Mouse (Mus musculus): ENCODE data around the gene Il7r.
A peak's percentile ranks its signal among the peaks of the same experiment; 100 is the strongest.
"Not testable (repeated sequence)": the region's sequence is repeated elsewhere in the genome, so short reads cannot be mapped to it uniquely, and the experiment has no call there.

The Il7r gene

GRCm38 (mm10) chr15:9530076-9530475, at the start of gene Il7r:
Gene Il7r, minus strand, starts transcription at chr15:9530176.
- ATAC-seq (ENCODE audit: low TSS enrichment), result no peak

- ATAC-seq (ENCODE audit: low TSS enrichment), result no peak
These were observed 47.3 kb upstream of the Il7r start for GRCm38 (mm10) chr15:9577303-9577702.

DNA sequence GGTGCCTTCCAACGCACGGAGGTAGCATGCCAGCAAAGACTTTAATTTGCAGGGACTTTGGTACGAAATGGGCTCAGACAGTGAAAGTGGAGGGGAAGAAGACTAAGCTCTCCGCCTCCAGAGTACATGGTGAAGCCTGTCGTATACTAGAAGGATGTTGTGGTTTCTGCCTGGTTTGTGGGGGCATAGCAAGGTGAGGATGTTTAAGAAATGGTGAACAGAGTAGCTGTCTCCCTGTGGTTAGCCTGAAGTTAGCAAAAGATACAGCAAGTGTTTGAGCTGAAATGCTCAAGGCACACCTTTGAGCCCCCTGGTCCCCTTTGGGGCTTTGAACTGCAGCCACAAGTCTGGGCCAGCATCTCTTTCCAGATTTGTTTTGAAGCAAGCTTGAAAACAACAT, 44.8 kb upstream of the Il7r start:
- ATAC-seq (ENCODE audit: low TSS enrichment), result peak; percentile 34; the same call in 1 of the 2 replicates

DNA sequence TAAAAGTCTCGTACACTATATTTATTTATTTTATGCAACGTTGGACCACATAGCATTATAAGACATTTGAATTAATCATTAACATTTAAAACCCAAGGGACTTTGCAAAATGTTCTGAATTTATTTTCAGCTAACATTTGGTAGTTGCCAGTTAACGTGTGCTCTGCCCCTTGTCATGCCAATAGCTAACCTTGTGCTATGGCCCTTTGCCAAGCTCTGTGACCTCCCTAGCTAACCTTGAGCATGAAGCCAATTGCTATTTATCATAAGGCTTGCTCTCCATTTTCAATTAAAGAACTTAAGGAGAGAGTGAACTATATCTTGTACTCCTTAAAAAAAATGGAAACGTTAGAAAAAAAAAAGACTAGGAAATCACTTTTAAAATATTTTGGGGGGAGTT, 43.4 kb upstream of the Il7r start:
- ATAC-seq (ENCODE audit: low TSS enrichment), result no peak

- ATAC-seq (ENCODE audit: low TSS enrichment), result no peak
These were observed 42.7 kb upstream of the Il7r start for GRCm38 (mm10) chr15:9572664-9573063.

GRCm38 (mm10) chr15:9571896-9572295, 41.9 kb upstream of the Il7r start:
- no peak for ATAC-seq (ENCODE audit: low TSS enrichment)

- ATAC-seq (ENCODE audit: low TSS enrichment), result no peak
These were observed 37.3 kb upstream of the Il7r start for GRCm38 (mm10) chr15:9567316-9567715.

DNA sequence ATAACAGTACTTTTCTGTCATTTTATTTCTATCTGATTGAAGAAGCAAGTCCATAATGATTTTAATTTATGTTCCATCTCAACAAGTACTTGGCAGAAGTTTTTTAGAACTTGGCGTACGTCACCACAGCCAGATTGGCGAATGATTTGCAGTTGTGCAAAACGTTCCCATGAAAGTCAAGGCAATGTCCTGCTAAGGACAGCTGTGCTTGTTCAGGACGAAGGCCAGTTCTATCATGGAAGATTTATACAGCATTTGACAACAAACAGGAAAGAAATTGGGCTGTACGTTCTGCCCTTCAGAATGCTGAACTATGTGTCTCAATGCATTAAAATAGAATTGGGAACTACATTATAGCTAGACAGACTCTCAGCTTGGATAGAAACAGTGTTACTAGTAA, 35.4 kb upstream of the Il7r start:
- ATAC-seq (ENCODE audit: low TSS enrichment), result no peak

- no peak for ATAC-seq (ENCODE audit: low TSS enrichment)
These were observed 34.2 kb upstream of the Il7r start for GRCm38 (mm10) chr15:9564156-9564555.

DNA sequence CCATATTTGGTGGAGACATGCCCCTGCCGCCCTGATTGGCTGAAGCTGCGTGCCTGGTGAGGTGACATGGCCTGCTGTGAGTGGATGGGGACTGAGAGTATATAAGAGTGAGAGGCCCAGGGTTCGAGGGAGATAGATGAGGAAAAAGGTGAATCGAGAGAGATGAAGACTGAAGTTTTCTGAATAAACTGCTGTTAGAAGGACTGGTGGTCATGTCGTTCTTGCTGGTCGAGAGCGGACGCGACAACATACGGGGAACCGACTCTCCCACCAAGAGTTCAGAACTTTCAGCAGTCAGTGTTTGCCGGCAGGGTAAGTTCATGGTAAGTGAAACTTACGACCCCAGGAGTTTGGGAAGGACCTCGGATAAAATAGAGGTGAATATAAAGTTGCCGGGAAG, 27.3 kb upstream of the Il7r start:
- not testable (repeated sequence) for ATAC-seq (ENCODE audit: low TSS enrichment)

DNA sequence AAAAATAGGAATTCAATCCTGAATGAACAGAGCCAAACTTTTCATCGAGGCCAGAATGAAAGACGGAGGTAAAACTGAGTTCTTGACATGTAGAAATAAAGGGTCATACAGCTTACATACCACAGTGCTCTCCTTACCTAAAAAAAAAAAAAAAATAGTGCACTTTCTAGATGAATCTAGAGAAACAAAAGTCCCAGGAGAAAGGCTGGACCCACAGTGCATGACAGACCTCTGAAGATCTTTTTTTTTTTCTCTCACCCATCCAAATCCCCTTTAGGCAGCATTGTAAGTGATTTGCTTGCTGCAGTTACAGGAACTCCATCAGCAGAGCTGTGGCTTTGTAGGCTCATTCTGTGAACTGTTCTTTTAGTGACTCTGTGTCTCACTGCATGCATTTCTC, 19.0 kb upstream of the Il7r start:
- no peak for ATAC-seq (ENCODE audit: low TSS enrichment)

DNA sequence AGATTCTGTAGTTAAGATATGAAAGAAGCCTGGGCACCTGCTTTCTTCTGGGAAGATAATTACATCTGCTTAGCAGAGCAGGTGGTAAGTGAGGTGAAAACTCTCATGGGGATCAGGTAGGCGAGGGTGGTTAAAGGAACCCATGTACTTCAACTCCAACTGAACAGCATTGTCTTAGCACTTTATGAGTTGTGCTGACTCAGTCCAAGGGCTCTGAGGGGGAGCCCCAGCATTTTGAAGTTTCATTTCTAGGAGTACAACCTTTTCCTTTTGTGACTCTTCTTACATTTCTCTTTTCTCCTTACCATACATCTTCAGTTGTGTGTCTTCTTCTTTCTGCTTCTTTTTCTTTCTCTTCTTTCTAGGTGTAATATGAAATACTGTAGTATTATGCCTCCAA, 5.2 kb upstream of the Il7r start:
- ATAC-seq (ENCODE audit: low TSS enrichment), result no peak

GRCm38 (mm10) chr15:9533356-9533902, 3.5 kb upstream of the Il7r start:
- no peak for ATAC-seq (ENCODE audit: low TSS enrichment)

- ATAC-seq (ENCODE audit: low TSS enrichment), result no peak
These were observed 330 bp downstream of the Il7r start for GRCm38 (mm10) chr15:9529646-9530045.

- peak; percentile 55; the same call in 1 of the 2 replicates for ATAC-seq (ENCODE audit: low TSS enrichment)
These were observed 1.6 kb downstream of the Il7r start for GRCm38 (mm10) chr15:9528186-9528935.

GRCm38 (mm10) chr15:9526412-9526811, 3.6 kb downstream of the Il7r start:
- ATAC-seq (ENCODE audit: low TSS enrichment), result no peak

- no peak for ATAC-seq (ENCODE audit: low TSS enrichment)
These were observed 5.1 kb downstream of the Il7r start for GRCm38 (mm10) chr15:9524907-9525306.

DNA sequence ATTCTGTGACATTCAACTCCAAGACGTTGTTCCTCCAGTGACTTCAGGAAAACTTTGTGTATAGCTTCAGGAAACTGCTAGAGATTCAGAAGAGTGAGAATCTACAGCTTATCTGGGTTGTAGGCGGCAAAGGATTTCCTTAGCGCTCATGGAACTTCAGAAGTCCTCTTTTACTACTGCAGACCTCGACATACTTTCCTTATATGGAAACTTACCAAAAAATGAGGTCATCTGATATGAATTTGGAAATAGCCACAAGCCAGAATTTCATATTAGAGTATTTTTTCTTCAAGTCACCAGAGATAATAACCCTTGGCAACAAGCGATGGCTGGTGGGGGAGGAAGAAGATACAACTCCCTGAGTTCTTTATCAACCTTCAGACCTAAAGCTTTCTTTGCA, 6.0 kb downstream of the Il7r start:
- ATAC-seq (ENCODE audit: low TSS enrichment), result no peak

GRCm38 (mm10) chr15:9523059-9523458, 6.9 kb downstream of the Il7r start:
- no peak for ATAC-seq (ENCODE audit: low TSS enrichment)

DNA sequence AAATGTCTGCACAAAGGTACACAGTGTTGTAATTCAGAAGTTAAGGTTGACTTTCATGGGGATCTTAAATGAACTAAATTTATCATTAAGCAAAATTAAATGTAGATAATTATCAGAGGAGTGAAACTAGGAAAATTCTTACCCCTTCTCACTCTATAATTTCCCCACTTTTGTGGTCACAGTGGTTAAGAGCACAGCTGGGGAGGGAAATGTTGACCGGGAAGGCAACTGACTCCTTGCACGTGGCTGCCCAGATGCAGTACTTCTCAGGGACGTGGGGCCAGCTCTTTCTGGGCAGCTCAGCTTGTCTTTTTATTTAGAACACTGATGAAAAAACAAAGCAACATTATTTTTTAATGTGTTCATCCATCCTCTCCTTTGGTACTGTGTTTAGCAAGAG, 37.9 kb downstream of the Il7r start:
- ATAC-seq (ENCODE audit: low TSS enrichment), result no peak

DNA sequence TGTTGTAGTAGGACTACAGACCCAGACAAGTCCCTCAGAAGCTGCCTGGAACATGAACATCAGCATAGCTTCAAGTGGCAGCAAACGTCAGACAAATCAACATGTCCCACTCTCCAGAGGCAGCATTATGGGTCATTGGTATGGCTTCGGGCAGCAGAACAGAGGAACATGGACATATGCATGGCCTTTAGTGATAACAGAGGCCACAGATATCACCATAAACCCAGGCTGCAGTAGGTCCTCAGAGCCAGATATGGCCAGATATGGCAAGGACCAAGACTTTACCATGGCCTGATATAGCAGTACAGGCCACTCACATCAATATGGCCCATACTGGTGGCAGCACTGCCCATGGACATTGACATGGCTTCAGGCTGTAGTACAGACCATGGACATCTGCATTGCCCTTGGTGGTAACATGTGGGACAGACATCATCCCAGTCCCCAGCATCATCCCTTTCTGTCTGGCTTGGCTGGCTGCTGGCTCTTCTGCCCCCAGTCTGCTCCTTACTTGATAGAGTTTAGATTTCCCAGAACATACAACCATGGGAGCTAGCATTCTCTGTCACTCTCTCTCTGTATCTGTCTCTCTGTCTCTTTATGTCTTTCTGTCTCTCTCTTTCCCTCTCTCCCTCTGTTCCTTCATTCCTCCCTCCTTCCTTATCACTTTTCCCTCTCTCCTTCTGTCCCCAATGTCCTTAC, 40.4 kb downstream of the Il7r start:
- ATAC-seq (ENCODE audit: low TSS enrichment), result no peak

- no peak for ATAC-seq (ENCODE audit: low TSS enrichment)
These were observed 56.8 kb downstream of the Il7r start for GRCm38 (mm10) chr15:9473188-9473587.

DNA sequence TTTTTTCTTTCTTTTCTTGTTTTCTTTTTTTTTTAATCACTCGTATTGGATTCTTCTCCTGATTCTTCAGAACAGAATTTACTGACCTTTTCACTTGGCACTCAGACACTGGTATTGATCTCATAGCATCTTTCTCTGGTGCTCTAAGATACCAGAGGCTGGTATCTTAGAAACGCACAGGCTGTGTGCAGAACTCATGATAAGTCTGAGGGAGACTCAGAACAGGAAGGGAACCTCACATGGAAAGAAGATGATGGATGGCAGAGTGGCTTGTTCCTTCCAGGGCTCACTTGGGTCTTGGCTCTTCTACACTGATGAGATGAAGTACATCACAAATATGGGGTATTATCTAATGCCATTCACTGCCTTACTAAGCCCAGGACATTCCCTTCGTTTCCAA, 57.4 kb downstream of the Il7r start:
- no peak for ATAC-seq (ENCODE audit: low TSS enrichment)
